Mouse (Mus musculus): ENCODE measurements around the gene Zc3h18.

- no peak; the same call in 1 of the 2 replicates for TF ChIP-seq CTCF (IDR thresholded peaks at IDR 0.05; ENCODE audit: low read depth, low read length)
- TF ChIP-seq POLR2A (IDR thresholded peaks at IDR 0.05; ENCODE audit: borderline replicate concordance, low read depth, low read length) = no peak
Measured at GRCm38 (mm10) chr8:122330446-122331133, 45.8 kb upstream of the Zc3h18 start.
